Mouse (Mus musculus) midbrain, embryonic 14.5 days (tissue): Measurements from ENCODE around the gene Tcea2. TPM values are rescaled to one million over a fixed set of nuclear protein-coding genes. Genes with fewer than 3 reads are reported as not detected.

Experiments
- ATAC-seq: fragments of 200-750 bp; cut with Nextera tagmentation; 2 replicates; pipeline ENCODE4 v1.8.0; 2017; ENCODE audit warnings: moderate number of reproducible peaks, moderate library complexity; ENCODE audit not compliant: low FRiP score, low TSS enrichment
- DNase-seq: peaks from one replicate; pipeline ENCODE4 v3.0.0-alpha.2; 2015
- H3K27ac ChIP-seq: fragments of 300-500 bp; sonication (generic); replicated peaks from 2 replicates; pipeline ENCODE4 v1.5.1; 2014; ENCODE audit warnings: mild to moderate bottlenecking, low read depth, low read length, moderate library complexity
- H3K27me3 ChIP-seq: fragments of 300-500 bp; sonication (generic); 2 replicates; pipeline ENCODE4 v1.6.1; 2014; ENCODE audit warnings: low read length, control low read depth, mixed read lengths; ENCODE audit not compliant: control insufficient read depth, insufficient read depth
- H3K36me3 ChIP-seq: fragments of 300-500 bp; sonication (generic); 2 replicates; pipeline ENCODE4 v1.6.1; 2014; ENCODE audit warnings: low read length, control low read depth; ENCODE audit not compliant: control insufficient read depth, insufficient read depth
- H3K4me1 ChIP-seq: fragments of 300-500 bp; sonication (generic); 2 replicates; pipeline ENCODE4 v1.6.1; 2014; ENCODE audit warnings: mild to moderate bottlenecking, antibody characterized with exemption, low read length, control low read depth; ENCODE audit not compliant: control insufficient read depth, insufficient read depth
- H3K4me2 ChIP-seq: fragments of 300-500 bp; sonication (generic); 2 replicates; pipeline ENCODE4 v1.6.1; 2014; ENCODE audit warnings: mild to moderate bottlenecking, low read length, moderate library complexity
- H3K4me3 ChIP-seq: fragments of 300-500 bp; sonication (generic); replicated peaks from 2 replicates; pipeline ENCODE4 v1.5.1; 2014; ENCODE audit warnings: low read depth, low read length
- H3K9ac ChIP-seq: fragments of 300-500 bp; sonication (generic); replicated peaks from 2 replicates; pipeline ENCODE4 v1.6.1; 2014; ENCODE audit warnings: mild to moderate bottlenecking, low read length, moderate library complexity
- H3K9me3 ChIP-seq: fragments of 300-500 bp; sonication (generic); 2 replicates; pipeline ENCODE4 v1.6.1; 2016; ENCODE audit warnings: low read length, control low read depth, mixed read lengths; ENCODE audit not compliant: control insufficient read depth
- WGBS: fragments of 180-500 bp; shearing (Covaris S2); extraction: QIAGEN DNeasy Blood & Tissue Kit; methylation state at CpG from one replicate; pipeline ENCODE4 v1.1.7; 2014; 5-methylcytosine and 5-hydroxymethylcytosine counted together
- polyA plus RNA-seq: library from polyadenylated mRNA; unstranded; fragments of >200 nt; fragmentation: Nextera tagmentation; extraction: Ambion mirVana; gene quantifications from 2 replicates; pipeline ENCODE4 v1.2.1, GENCODE M21; 2014

Tcea2 gene
- polyA plus RNA-seq, 1 experiment from 2014 or later, result 37.4 TPM

DNA sequence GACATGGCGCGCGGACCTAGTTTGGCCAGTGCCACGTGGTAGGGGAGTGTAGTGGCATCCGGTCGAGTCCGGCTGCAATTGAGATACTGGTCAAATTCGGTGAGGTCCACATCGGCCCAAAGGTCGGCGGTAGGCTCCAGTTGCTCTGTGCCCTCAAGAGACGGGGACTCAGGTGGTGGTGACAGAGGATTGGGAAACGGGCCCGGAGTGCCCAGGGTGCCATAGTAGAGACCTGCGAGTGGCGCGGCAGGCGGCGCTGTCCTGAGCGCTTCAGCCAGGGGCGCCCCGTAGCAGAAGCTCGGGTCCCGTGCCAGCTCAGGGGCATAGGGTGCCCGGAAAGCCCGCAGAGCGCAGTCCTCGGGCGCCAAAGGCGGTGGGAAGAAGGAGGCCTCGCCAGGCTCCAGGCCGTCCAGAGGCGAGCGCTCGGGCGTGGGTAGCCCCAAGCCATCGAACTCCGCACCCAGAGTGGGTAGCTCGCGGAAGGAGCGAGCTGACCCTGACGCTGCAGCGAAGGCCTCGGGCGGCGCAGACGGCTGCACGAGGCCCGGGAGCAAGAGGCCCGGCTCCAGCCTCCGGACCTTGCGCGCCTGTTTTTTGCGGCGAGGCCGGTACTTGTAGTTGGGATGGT is 9.7 kb upstream of the Tcea2 start:
- Histone ChIP-seq H3K27ac (0 out of 2 replicates have a peak overlapping the region, but pooled peaks have one; percentile 13), H3K36me3 (no peaks in the 10 kb centered on the region), H3K4me2 (peak overlapping the region; percentile 52), H3K9me3 (no peaks in the 10 kb centered on the region), H3K4me3 (peak overlapping the region; percentile 28), H3K9ac (peak overlapping the region; percentile 10; the same call in 1 of the 2 replicates), H3K4me1 (0 out of 2 replicates have a peak, but pooled peaks cover 4% of the 10 kb centered on the region), H3K27me3 (peaks cover 54% of the 10 kb centered on the region)
- DNase-seq (no peak), ATAC-seq (no peak)
- WGBS, result 3% methylated on average over 56 of the region's 56 CpGs

DNA sequence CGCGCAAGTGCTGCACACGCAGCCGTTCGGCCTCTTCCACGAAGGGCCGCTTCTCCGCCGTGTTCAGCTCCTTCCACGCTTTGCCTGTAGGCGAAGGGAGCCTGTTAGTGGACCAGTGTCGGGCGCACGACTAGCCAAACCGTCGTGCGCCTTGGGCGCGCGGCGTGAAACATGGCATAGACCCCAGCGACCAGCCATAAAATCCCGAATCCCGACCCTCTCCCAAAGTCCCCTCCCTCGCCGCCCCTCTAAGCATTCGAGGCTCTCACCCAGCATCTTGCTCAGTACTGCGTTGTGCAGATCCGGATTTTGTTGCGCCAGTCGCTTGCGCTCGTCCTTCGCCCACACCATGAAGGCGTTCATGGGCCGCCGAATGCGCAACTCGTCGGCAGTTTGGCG is 9.2 kb upstream of the Tcea2 start:
- Histone ChIP-seq H3K27me3 (peaks cover 54% of the 10 kb centered on the region), H3K27ac (no peak overlapping the region)
- WGBS, result 1% methylated on average over 41 of the region's 41 CpGs

DNA sequence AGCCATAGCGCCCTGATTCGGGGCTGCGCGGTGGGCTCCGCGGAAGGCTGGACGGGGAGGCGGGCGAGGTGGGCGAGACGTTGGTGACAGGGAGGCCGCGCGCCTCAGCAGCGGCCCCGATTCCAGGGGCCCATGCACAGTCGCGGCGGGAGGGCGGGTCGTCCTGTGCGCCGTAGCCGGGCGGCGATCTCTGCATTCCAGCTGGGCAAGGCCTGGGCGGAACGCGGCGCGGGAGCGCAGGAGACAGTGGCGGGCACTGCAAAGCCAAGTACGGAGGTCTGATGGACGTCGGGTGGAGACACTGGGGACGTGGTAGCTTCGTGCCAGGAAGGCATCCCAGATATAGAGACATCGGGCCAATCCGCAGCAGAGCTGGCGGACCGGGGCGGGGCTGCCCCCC is 8.8 kb upstream of the Tcea2 start, which contains the start of gene Sox18:
TSS of gene Sox18 (minus strand) at position 315 of the 400 bp plus-strand sequence.
- no peak for ATAC-seq
- under 1% methylated on average over 43 of the region's 43 CpGs for WGBS
- no peaks in the 10 kb centered on the region for H3K9me3 ChIP-seq
- H3K9ac ChIP-seq, result peak within 1 kb of the TSS; percentile 10; the same call in 1 of the 2 replicates
- H3K27ac ChIP-seq, result 0 out of 2 replicates have a peak within 1 kb of the TSS, but pooled peaks have one; percentile 13
- peaks cover 54% of the 10 kb centered on the region for H3K27me3 ChIP-seq
- peak within 1 kb of the TSS; percentile 28 for H3K4me3 ChIP-seq
- 0 out of 2 replicates have a peak, but pooled peaks cover 9% of the 10 kb centered on the region for H3K4me1 ChIP-seq
- peak; percentile 27 for DNase-seq
- peak within 1 kb of the TSS; percentile 52 for H3K4me2 ChIP-seq
- H3K36me3 ChIP-seq, result no peaks in the 10 kb centered on the region

More for the DNA sequence above, 9.2 kb upstream of the Tcea2 start:
- peak overlapping the region; percentile 52 for H3K4me2 ChIP-seq
- H3K9ac ChIP-seq, result peak overlapping the region; percentile 10; the same call in 1 of the 2 replicates
- peak; percentile 42 for DNase-seq
- no peaks in the 10 kb centered on the region for H3K9me3 ChIP-seq
- H3K4me3 ChIP-seq, result peak overlapping the region; percentile 28
- no peaks in the 10 kb centered on the region for H3K36me3 ChIP-seq
- ATAC-seq, result no peak
- H3K4me1 ChIP-seq, result 0 out of 2 replicates have a peak, but pooled peaks cover 9% of the 10 kb centered on the region

DNA sequence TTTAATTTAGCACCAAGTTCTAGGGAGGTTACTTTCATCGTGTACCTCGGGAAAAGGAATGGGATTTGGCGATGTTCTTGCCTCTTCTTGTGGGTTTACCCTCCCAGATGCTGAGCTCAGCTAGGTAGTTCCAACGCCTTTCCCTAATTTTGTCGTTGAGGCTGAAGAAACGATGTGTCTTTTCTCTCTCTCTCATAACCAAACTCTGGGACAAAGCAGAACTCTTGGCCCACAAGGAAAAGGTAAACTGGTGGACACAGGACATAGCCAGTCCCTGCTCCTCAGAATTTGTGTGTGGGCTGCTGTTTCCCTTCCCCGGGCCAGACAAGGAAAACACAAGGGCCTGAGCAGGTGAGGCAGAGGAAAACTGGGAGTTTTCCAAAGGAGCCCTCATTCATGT is 8.1 kb upstream of the Tcea2 start:
- Histone ChIP-seq H3K27ac (no peak overlapping the region), H3K27me3 (peaks cover 54% of the 10 kb centered on the region), H3K9me3 (no peaks in the 10 kb centered on the region), H3K4me1 (0 out of 2 replicates have a peak, but pooled peaks cover 9% of the 10 kb centered on the region), H3K4me3 (no peak overlapping the region), H3K36me3 (no peaks in the 10 kb centered on the region), H3K9ac (no peak overlapping the region), H3K4me2 (no peak overlapping the region)
- 23% methylated on average over 7 of the region's 7 CpGs for WGBS
- ATAC-seq (no peak), DNase-seq (no peak)

GRCm38 (mm10) chr2:181673501-181673900 is 6.6 kb upstream of the Tcea2 start:
- H3K4me3 ChIP-seq, result no peak overlapping the region
- no peak for DNase-seq
- H3K4me2 ChIP-seq, result no peak overlapping the region
- 36% methylated on average over 1 of the region's 1 CpGs for WGBS
- 0 out of 2 replicates have a peak, but pooled peaks cover 9% of the 10 kb centered on the region for H3K4me1 ChIP-seq
- H3K9ac ChIP-seq, result no peak overlapping the region
- no peaks in the 10 kb centered on the region for H3K9me3 ChIP-seq
- H3K36me3 ChIP-seq, result no peaks in the 10 kb centered on the region
- no peak overlapping the region for H3K27ac ChIP-seq
- H3K27me3 ChIP-seq, result peaks cover 48% of the 10 kb centered on the region
- no peak for ATAC-seq

GRCm38 (mm10) chr2:181674934-181675333 is 5.2 kb upstream of the Tcea2 start:
- Histone ChIP-seq H3K27ac (no peak overlapping the region), H3K9me3 (no peaks in the 10 kb centered on the region), H3K36me3 (no peaks in the 10 kb centered on the region), H3K4me3 (no peak overlapping the region), H3K27me3 (peaks cover 37% of the 10 kb centered on the region), H3K9ac (no peak overlapping the region), H3K4me2 (no peak overlapping the region), H3K4me1 (0 out of 2 replicates have a peak, but pooled peaks cover 9% of the 10 kb centered on the region)
- ATAC-seq (no peak), DNase-seq (no peak)
- WGBS, result 73% methylated on average over 4 of the region's 4 CpGs

GRCm38 (mm10) chr2:181675454-181675853 is 4.7 kb upstream of the Tcea2 start:
- no peak overlapping the region for H3K27ac ChIP-seq
- peaks cover 32% of the 10 kb centered on the region for H3K27me3 ChIP-seq
- DNase-seq (peak; percentile 63), ATAC-seq (no peak)
- H3K9ac ChIP-seq, result no peak overlapping the region; the same call in 1 of the 2 replicates
- 0 out of 2 replicates have a peak, but pooled peaks cover 9% of the 10 kb centered on the region for H3K4me1 ChIP-seq
- WGBS, result 3% methylated on average over 14 of the region's 14 CpGs
- H3K36me3 ChIP-seq, result no peaks in the 10 kb centered on the region
- no peaks in the 10 kb centered on the region for H3K9me3 ChIP-seq
- peak overlapping the region; percentile 29 for H3K4me2 ChIP-seq
- 0 out of 2 replicates have a peak overlapping the region, but pooled peaks have one; percentile 5 for H3K4me3 ChIP-seq

DNA sequence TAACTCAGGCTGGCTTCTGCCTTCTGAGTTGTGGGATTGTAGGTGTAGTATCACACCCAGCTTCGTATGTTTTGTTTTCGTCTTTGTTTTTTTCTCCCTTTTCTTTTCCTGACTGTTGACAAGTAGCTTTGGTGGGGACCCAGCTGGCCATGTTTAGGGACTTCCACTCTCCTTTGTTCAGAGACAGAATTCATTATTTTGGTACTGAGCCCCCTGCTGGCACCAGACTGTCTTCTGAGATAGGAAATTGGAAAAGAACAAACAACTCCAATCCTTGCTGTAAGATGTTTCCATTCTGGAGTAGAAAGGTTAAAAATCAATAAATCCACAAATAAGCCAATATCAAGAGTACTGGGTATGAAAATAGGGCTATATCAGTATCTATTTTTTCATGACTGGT is 3.7 kb upstream of the Tcea2 start:
- Histone ChIP-seq H3K4me3 (no peak overlapping the region), H3K4me2 (no peak overlapping the region), H3K9ac (no peak overlapping the region), H3K27ac (no peak overlapping the region), H3K27me3 (peaks cover 22% of the 10 kb centered on the region), H3K9me3 (no peaks in the 10 kb centered on the region), H3K36me3 (no peaks in the 10 kb centered on the region), H3K4me1 (peaks cover 14% of the 10 kb centered on the region; the same call in 1 of the 2 replicates)
- WGBS, result 43% methylated on average over 2 of the region's 2 CpGs
- ATAC-seq (no peak), DNase-seq (peak; percentile 70)
